Mouse (Mus musculus) cerebral cortex, adult 2 months (tissue): Measurements from ENCODE around the gene Lypd1.

Experiments used
- WGBS: fragments of 180-500 bp; shearing (Covaris S2); methylation state at CpG from one replicate; pipeline ENCODE4 v1.1.7; 2018; 5-methylcytosine and 5-hydroxymethylcytosine counted together

The Lypd1 gene

DNA sequence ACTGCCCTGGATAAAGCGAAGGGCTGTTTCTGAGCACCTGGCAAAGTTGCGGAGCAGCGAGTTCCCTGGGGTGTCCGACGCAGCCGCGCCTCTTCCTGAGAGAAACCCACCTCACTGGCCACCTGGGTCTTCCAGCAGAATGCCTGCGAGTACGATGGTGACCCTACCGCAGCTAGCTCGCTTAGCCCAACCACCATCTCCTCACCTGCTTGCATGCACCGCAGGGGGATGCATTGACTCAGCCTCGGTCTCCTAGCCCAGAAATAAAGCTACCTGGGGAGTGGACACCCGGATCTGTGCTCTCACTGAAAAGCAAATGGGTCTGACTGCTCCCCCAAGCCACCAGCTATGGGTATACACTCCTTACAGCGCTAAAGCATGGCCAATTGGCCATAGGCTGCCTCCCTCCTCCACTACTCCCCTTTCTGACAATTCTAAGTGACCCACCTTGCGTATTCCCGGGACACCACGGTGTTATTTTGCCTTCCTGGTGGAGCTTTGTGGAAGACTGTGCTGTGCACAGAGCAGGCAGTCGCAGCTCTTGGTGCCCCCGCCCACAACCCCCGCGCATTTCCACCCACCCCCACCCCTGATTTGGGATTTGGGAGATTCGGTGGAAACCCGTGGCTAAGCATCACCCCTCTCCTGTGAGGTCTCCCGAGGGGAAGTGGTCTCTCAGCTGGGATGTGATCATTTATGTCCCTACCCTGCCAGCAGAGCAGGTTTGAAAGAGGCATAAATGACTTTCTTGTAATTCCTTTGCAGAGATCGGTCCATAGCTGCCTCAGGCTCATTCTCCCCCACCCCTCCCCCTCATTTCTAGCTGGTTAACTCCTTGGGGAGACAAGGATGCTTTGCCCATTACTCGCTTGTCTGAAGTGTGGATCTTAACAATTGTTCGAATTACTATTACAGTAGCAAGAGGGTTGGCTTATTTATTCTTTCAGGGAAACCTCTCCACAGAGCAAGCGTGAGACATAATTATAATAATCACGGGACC is at the start of gene Lypd1:
Gene Lypd1, minus strand, starts transcription at position 501 of the 1,000 bp plus-strand sequence.
- WGBS = 11% methylated on average over 30 of the region's 30 CpGs

DNA sequence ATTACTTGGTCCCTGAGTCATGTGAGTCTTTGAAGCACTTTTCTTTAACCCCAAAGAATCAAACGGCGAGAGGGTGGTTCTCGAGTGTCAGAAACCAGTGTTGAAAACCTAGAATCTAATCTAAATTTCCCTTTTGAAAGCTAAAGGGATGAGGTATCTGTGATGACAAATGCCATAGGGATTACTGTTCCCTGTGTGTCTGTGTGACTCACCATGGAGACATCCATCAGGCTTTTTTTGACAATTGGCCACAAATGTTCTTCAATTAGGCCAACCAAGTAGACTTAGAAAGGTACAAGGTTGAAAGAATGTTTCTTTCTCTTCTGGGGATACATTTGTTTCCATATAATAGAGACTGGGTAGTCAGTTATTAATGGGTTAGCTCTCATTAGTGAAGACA is 38.1 kb upstream of the Lypd1 start:
- WGBS = 95% methylated on average over 3 of the region's 3 CpGs

DNA sequence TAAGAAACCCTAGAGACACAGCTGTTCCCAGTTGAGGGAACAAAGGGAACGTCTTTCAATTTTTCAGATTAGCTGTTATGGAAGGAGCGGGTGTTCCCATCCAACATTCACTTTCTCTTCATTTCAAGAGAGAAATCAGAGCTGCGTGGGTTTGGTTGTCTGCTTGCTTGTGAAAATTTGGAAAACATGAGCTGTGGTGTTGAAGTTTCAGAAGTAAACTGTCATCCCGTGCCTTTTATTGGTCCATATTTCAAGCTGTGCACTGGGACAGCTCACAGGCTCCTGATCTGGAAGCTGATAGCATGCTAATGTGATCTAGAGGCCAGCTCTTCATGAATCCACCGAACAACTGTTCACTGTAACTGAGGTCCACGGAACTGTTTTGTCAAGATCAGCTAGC is 36.2 kb upstream of the Lypd1 start:
- WGBS = 66% methylated on average over 6 of the region's 6 CpGs

DNA sequence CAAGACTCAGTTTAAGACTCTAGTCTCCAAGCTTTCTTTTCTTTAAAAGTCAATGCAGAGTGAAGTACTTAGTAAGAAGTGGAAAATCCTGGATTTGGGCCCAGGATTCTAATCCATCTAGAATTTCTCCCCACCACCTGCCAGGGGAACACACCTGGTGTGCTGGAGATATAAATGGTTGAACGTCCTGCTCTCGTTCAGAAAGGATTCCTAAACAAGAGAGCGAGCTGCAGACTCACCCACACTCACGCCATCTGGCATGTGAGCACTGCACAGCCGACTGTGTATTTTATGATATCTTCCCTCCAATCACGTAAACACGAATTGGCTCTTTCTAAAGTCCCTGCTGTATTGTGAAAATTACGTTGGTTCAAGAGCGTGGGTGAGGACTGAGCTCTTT is 32.2 kb upstream of the Lypd1 start:
- 50% methylated on average over 9 of the region's 9 CpGs for WGBS

DNA sequence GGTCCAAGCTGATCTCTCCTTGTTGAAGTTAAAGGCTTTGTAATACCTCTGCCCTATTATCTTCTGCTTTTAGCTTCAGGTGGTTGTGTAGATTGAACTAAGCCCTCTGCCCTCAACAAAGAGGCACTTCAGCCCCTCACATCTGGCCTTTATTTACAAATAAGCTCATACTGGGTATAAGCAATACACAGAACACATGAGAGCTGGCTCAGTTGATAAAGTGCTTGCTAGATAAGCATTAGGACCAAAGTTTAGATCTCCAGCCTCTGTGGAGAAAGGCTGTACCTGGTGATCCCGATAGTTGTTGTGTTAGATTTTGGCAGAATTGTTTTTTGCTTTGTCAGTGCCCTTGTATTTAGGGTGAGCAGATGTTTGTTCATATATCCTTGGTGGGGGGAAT is 30.4 kb upstream of the Lypd1 start:
- 90% methylated on average over 1 of the region's 1 CpGs for WGBS

DNA sequence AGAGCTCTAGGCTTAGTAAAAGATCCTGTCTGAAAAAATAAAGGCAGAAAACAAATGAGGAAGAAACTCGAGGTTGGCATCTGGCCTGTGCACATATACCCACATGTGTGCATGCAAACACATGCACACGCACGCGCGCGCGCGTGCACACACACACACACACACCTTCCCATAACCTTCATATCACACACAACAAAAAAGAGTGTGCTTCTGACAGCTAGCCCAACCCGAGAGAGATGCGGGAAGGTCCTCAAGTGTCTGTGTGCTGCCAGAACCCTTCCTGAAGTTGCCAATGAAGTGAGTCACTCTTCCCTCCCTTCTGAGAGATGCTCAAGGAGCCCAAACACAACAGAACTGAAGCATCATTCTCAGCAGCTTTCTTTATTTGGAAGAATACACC is 12.6 kb upstream of the Lypd1 start:
- 76% methylated on average over 10 of the region's 10 CpGs for WGBS

DNA sequence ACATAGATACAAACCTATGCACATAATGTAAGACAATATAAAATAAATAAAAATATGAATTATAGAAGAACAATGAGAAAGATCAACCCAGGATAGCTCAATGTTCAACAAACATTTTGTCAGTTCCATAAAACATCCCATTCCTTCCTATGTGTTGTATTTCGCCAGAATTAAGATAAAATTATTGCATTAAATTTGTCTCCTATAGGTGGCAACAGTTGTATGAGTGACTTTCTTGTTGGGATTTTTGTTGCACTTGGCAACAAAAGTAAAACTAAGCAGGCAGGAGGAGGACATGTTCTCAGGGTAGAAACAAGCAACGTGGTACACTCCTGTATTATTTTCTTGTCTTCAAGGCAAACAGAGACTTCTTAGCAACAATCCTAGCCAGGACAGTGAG is 10.2 kb upstream of the Lypd1 start:
- WGBS = 46% methylated on average over 2 of the region's 2 CpGs

DNA sequence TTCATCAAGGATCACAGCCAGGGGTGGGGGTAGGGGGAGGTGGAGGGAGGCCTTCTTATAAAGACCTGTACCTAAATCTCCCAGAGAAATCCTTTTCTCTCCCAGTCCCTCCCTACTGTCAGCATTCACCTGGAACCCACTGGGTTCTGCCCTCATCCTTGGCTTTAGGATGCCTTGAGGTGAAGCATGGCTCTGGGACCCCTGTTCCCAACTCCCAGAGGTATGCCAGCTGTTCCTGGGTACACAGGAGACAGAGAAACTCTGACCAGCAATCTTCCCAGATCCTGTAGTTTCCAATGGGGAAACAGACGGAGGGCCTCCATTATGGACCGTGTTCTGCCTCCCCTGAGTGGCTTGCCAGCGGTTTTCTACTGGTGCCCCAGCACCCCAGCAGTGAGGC is 7.8 kb upstream of the Lypd1 start:
- WGBS = 94% methylated on average over 3 of the region's 3 CpGs

DNA sequence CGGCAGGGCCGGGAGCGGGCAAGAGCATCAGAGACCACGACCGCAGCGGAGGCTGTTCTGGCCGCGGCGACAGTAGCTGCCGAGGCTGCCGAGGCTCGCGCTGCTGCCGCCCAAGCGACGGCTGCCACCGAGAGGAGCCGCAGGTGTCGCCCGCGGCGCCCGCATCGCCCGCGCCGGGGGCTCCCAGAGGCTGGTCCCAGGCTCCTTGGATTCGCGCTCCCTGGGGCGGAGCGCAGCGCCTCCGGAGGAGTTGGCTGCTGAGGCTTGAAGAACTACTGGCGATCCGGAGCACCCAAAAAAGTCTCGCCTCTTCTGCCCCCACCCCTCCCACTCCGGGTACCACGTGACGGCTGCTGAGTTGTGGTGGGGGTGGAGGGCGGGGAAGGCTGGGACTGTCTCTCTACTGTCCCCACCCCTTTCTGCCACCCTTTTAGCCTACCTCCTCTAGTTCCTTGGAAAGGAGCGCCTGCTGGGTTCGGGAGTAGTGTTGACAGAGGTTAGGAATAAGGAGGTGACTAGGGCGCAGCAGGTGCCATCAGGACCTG is 928 bp downstream of the Lypd1 start:
- WGBS = under 1% methylated on average over 43 of the region's 43 CpGs

DNA sequence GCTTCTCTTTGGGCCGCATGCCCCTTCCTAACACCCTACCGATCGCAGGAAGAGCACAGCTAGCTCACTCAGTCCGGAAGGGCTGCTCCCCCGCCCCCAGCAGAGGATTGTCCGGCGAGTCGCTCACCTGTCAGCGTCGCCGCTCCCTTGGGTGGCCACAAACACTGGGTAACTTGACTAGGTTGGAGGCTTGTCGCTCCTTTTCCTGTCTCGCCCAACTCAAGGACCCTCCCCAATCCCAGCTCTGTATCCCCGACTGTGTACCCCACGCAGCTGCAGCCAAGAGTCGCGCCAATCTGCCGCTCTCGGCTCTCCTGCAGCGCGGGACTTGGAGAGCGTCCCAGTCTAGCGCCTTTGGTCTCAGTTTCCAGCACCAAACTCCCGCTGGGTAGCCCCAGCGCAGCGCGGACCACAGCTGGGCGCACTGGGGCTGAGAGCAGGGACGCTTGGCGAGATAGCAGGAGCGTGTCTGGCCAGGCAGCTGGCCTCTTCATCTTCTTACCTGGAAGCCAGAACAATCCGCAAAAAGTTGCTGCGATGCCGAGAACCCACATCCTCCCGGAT is 1.5 kb downstream of the Lypd1 start:
- WGBS = under 1% methylated on average over 35 of the region's 35 CpGs

DNA sequence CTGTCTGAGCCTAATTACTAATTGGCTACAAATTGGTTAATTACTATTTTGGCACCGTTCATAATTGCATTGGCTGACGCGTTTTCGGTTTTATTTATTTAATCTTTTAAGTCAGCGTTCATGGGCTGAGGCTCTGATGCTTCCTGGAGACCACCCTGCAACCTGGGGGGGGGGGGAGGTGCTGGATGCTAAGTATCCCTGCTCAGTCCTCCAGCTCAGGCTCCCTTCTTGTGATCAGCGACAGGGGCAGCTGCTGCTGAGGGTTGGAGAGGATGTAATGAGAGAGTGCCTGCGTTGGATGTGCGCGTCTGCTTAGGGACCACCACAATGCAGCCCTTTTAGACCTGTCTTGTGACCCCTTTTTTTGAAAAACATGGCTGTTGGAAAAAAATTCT is 2.0 kb downstream of the Lypd1 start:
- WGBS = 4% methylated on average over 9 of the region's 9 CpGs

DNA sequence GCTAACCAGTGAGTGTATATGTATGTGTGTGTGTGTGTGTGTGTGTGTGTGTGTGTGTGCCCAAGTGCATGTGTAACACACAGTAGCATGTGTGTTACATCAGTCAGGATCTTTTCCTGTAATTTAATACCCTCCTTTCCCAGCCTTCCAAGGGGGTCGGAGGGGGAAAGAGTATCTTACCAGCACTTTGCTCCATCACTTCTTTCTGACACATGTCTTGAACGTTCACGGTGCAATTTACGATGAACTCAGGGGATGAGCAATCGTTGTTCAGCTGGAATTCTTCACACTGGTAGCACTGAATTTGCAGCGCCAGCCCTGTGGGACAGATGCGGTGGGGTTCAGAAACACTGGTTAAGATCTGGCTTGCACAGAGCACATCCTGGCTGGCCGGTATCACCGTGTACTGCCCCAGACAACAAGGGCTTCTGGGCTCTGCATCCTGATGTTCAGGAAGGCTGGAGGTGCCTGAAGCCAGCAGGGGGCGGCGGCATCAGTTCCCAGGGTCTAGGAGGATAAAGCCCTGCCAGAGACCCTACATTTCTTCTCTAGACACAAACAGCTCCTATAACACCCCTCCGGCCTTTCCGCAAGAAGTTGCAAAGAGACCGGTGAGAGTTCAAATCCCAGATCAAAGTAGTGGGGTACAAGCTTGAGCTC is 2.6 kb downstream of the Lypd1 start:
- 14% methylated on average over 14 of the region's 14 CpGs for WGBS

DNA sequence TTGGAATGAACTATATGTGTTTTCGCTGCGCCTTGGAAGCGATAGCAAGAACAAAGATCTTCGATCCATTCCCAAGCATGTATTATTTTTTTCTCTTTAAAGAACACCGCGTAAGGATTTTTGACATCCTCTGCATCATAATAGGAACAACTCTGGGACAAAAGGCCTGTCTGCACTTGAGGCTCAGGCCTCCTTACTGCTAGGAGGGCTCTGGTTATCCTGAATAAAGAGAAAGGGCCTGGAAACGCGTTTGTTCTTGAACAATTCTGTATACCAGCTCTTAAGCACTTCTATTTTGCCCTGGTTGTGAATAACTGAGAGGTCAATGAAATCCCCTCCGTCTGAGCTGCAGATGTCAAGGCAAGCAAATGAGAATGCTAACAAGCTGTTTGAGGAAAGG is 19.7 kb downstream of the Lypd1 start:
- WGBS = 78% methylated on average over 9 of the region's 9 CpGs

DNA sequence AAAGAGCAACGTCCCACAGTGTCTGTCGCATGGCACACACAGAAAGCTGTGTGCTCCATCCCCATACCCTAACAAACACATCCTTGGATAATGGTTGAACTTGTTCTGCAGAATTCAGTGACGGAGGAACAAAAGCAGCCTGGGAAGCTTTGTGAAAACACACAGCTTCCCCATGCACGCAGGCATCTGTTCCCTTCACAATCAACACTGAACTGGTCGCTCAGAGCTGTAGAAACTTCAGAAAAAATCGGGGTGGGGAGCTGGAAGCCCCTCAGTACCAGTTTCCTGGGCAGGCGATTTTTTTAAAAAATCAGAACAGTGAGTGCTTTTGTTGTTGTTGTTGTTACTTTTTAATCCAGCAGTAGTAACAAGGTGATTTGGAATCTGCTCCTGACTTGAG is 42.8 kb downstream of the Lypd1 start:
- WGBS = 36% methylated on average over 7 of the region's 7 CpGs

DNA sequence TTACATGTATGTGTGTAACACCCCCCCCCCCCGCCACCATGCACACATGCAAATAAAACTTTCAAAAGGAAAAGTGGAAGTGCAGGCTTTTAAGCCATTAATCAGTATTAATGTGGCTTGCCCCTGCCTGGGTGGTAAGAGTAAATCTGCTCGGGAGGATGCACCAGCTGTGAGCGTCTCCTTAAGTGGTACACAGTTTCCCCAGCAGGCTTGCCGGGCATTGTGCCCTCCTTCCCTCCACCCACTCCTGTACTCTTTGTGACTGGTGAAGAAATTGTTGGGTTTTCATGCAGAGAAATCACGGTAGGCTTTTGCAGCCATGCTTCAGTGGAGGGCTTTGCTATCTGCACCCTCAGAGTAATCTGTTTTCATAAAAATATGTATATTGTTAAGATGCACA is 54.3 kb downstream of the Lypd1 start:
- 59% methylated on average over 5 of the region's 5 CpGs for WGBS

DNA sequence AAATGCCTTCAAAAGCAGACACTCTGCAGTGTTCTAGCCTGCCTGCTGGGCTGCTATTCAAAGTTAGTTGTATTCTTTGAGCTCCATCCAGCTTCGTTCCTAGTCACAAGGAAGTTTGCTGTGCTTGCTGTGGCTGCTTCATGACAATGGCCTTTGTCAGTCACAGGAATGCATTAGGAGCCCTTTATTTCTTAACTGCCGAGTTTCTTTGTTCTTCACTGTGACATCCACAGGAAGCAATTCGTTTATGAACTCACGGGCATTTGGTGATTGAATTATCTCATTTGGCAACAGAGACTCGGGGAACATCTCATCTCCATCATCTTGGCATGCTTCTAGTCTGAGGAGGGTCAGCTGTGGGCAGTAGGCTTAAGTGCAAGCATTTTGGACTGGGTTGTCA is 58.3 kb downstream of the Lypd1 start:
- WGBS = 50% methylated on average over 5 of the region's 5 CpGs

DNA sequence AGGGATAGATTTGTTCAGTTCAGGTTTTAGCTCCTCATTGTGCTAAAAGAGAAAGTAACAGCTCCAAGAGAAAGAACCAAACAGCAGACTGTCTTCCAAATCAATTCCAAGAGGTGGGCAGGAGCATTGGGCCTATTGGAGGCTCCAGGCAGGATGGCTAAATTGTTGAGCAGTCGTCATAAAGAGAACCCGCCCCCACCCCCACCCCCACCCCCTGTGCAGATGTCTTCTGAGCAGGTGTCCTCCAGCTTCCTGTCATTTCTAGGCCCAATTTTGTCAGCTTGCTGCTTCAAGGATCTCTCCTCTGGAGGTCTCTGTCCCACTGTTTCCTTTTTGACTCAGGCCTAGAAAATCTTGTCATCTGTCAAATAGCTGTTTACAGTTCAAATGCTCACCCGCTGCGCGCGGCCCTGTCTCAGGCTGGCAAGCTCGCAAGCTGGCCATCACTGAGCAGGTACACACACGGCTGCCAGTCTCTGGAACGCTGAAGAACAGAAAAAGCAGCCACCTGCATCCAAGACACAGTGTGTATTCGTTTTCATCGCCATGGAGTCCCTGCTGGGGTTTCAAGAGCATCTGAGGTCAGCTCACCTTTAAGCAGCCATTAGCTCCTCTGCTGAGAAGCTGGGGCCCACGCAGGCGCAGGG is 73.0 kb downstream of the Lypd1 start:
- WGBS = 70% methylated on average over 13 of the region's 13 CpGs

DNA sequence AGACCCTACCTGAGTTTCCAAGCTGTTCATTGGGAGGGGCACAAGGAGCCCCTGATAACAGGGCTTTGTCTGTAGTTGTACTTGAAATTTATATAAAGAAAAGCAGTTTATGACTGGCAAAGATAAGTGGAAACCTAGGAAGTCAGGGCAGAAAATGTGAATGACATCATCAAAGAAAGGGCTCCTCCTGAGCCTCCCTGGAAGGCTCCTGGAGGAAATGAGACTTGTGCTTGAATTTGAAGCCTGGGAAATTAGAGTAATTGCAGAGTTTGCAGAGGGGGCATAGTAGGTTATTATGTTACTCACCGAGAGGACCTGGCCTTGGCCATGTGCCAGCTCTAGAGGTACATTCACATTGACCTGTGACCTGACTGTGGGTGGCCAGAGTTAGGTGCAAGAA is 75.4 kb downstream of the Lypd1 start:
- 34% methylated on average over 1 of the region's 1 CpGs for WGBS

DNA sequence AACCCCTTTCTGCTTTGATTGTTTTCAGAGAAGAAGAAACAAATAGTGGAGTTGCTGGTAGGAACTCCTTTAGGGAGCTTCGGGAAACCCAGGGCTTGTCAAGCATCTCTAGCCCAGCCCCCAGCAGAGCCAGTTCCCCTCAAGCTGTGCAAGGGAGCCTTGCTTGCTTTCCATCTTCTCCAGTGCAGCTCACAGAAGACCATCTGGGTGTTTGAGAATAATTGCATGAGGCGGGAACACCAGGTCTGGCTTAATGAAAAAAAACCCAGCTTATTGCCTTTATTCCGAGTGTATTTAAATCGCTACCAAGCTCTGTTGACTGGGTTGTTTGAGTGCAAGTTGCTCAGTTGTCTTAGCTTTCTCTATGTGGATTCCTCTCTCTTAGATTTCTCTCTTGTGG is 89.3 kb downstream of the Lypd1 start:
- WGBS = 74% methylated on average over 4 of the region's 4 CpGs

DNA sequence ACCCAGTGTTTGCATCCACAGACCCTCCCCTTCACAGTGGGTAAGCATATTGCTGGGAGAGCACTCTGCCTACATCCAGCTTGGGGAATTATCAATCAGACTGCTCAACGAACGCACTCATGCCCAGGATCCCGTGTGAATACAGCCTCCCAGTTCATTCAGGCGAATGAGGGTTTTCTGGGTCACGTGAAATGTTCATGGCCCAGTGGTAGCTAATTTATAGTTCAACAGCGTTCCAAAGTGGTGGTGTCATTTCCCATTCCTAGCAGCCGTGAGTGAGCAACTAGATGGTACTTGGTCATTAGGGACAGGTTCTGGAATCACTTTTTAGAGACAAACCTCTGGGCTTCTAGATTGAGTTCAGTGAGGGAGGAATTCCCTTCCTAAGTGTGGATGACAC is 91.8 kb downstream of the Lypd1 start:
- 89% methylated on average over 7 of the region's 7 CpGs for WGBS
